Mouse (Mus musculus) E14TG2a.4 (cell line): ENCODE measurements at regions not wholly inside any gene's neighbourhood (a gene's known extent, or its start where the extent isn't known, plus 50 kb on each side); places are given as distances from the start of the nearest gene placed in this dataset.

Experiments used
- H3K27me3 ChIP-seq: 2 replicates; pipeline ENCODE4 v1.6.1; 2014; ENCODE audit warnings: low read length, control low read depth; ENCODE audit not compliant: insufficient read depth
- H3K36me3 ChIP-seq: 2 replicates; pipeline ENCODE4 v1.6.1; 2014; ENCODE audit warnings: low read length, control low read depth; ENCODE audit not compliant: insufficient read depth
- H3K4me1 ChIP-seq: replicated peaks from 2 replicates; pipeline ENCODE4 v1.6.1; 2014; ENCODE audit warnings: low read depth, low read length, control low read depth
- H3K4me3 ChIP-seq: replicated peaks from 2 replicates; pipeline ENCODE4 v1.5.1; 2014; ENCODE audit warnings: mild to moderate bottlenecking, low read length
- H3K9me3 ChIP-seq: 2 replicates; pipeline ENCODE4 v1.6.1; 2014; ENCODE audit warnings: low read length, control low read depth
- CTCF ChIP-seq: conservative IDR thresholded peaks from 2 replicates; pipeline ENCODE4 v1.5.1; 2014; ENCODE audit warnings: low read length
- NANOG ChIP-seq: IDR thresholded peaks from 2 replicates; pipeline ENCODE4 v1.6.1; 2014; ENCODE audit warnings: borderline replicate concordance, low read length, mixed read lengths
- POU5F1 ChIP-seq: IDR thresholded peaks from 2 replicates; pipeline ENCODE4 v1.6.1; 2014; ENCODE audit warnings: low read length, borderline replicate concordance

- Histone ChIP-seq H3K9me3 (no peaks in the 10 kb centered on the region), H3K36me3 (no peaks in the 10 kb centered on the region), H3K27me3 (0 out of 2 replicates have a peak, but pooled peaks cover 3% of the 10 kb centered on the region), H3K4me3 (no peak overlapping the region), H3K4me1 (peaks cover 25% of the 10 kb centered on the region)
- no peak for TF ChIP-seq CTCF
- no peak for TF ChIP-seq NANOG
- no peak for TF ChIP-seq POU5F1
Observed at GRCm38 (mm10) chr17:4501029-4501428, 493.1 kb upstream of the Arid1b start.

- H3K27me3 ChIP-seq: peaks cover 4% of the 10 kb centered on the region; the same call in 1 of the 2 replicates
- H3K4me3 ChIP-seq: no peak overlapping the region
- H3K9me3 ChIP-seq: no peaks in the 10 kb centered on the region
- H3K4me1 ChIP-seq: peaks cover 10% of the 10 kb centered on the region; the same call in 1 of the 2 replicates
- no peaks in the 10 kb centered on the region for H3K36me3 ChIP-seq
- no peak for TF ChIP-seq NANOG
- no peak for TF ChIP-seq POU5F1
- no peak for TF ChIP-seq CTCF
Observed at GRCm38 (mm10) chr17:4504951-4505350, 489.2 kb upstream of the Arid1b start.

- H3K4me3 ChIP-seq: no peak overlapping the region
- no peaks in the 10 kb centered on the region for H3K36me3 ChIP-seq
- H3K4me1 ChIP-seq: no peaks in the 10 kb centered on the region
- TF ChIP-seq CTCF (no peak), NANOG (peak; percentile 73; the same call in 1 of the 2 replicates), POU5F1 (no peak)
- H3K27me3 ChIP-seq: peaks cover 4% of the 10 kb centered on the region; the same call in 1 of the 2 replicates
- no peaks in the 10 kb centered on the region for H3K9me3 ChIP-seq
Observed at GRCm38 (mm10) chr17:4509506-4509905, 484.6 kb upstream of the Arid1b start.

GRCm38 (mm10) chr17:4516141-4516540 is 478.0 kb upstream of the Arid1b start:
- TF ChIP-seq POU5F1 (no peak), NANOG (no peak), CTCF (no peak)
- no peaks in the 10 kb centered on the region for H3K9me3 ChIP-seq
- H3K4me1 ChIP-seq: no peaks in the 10 kb centered on the region
- no peaks in the 10 kb centered on the region for H3K36me3 ChIP-seq
- H3K27me3 ChIP-seq: no peaks in the 10 kb centered on the region
- no peak overlapping the region for H3K4me3 ChIP-seq

GRCm38 (mm10) chr17:4516846-4517245 is 477.3 kb upstream of the Arid1b start:
- no peaks in the 10 kb centered on the region for H3K36me3 ChIP-seq
- no peaks in the 10 kb centered on the region for H3K4me1 ChIP-seq
- no peak for TF ChIP-seq NANOG
- TF ChIP-seq POU5F1: no peak
- TF ChIP-seq CTCF: no peak
- H3K9me3 ChIP-seq: no peaks in the 10 kb centered on the region
- no peak overlapping the region for H3K4me3 ChIP-seq
- no peaks in the 10 kb centered on the region for H3K27me3 ChIP-seq

GRCm38 (mm10) chr17:4521031-4521430 is 473.1 kb upstream of the Arid1b start:
- H3K4me3 ChIP-seq: no peak overlapping the region
- H3K36me3 ChIP-seq: no peaks in the 10 kb centered on the region
- H3K27me3 ChIP-seq: no peaks in the 10 kb centered on the region
- TF ChIP-seq NANOG (no peak), POU5F1 (no peak), CTCF (no peak)
- no peaks in the 10 kb centered on the region for H3K9me3 ChIP-seq
- peaks cover 5% of the 10 kb centered on the region; the same call in 1 of the 2 replicates for H3K4me1 ChIP-seq

GRCm38 (mm10) chr17:4526466-4526865 is 467.7 kb upstream of the Arid1b start:
- no peaks in the 10 kb centered on the region for H3K27me3 ChIP-seq
- no peak for TF ChIP-seq POU5F1
- no peak for TF ChIP-seq CTCF
- no peak for TF ChIP-seq NANOG
- peaks cover 5% of the 10 kb centered on the region; the same call in 1 of the 2 replicates for H3K4me1 ChIP-seq
- H3K36me3 ChIP-seq: no peaks in the 10 kb centered on the region
- no peak overlapping the region for H3K4me3 ChIP-seq
- no peaks in the 10 kb centered on the region for H3K9me3 ChIP-seq

- Histone ChIP-seq H3K27me3 (no peaks in the 10 kb centered on the region), H3K4me3 (no peak overlapping the region), H3K4me1 (no peaks in the 10 kb centered on the region), H3K9me3 (0 out of 2 replicates have a peak, but pooled peaks cover 3% of the 10 kb centered on the region), H3K36me3 (no peaks in the 10 kb centered on the region)
- TF ChIP-seq CTCF (no peak), NANOG (no peak), POU5F1 (no peak)
Observed at GRCm38 (mm10) chr17:4532126-4532525, 462.0 kb upstream of the Arid1b start.

- Histone ChIP-seq H3K36me3 (no peaks in the 10 kb centered on the region), H3K4me1 (no peaks in the 10 kb centered on the region), H3K9me3 (no peaks in the 10 kb centered on the region), H3K27me3 (no peaks in the 10 kb centered on the region), H3K4me3 (no peak overlapping the region)
- TF ChIP-seq CTCF (no peak), NANOG (no peak), POU5F1 (no peak)
Observed at GRCm38 (mm10) chr17:4540435-4540834, 453.7 kb upstream of the Arid1b start.
